Mouse (Mus musculus): Measurements from ENCODE around the gene Tbl1x. TPM values are rescaled to one million over a fixed set of nuclear protein-coding genes. Genes with fewer than 3 reads are reported as not detected.

The Tbl1x gene
- polyA plus RNA-seq, 1 experiment from 2014 or later = 65.0 TPM

- Histone ChIP-seq H3K27me3 (replicated peaks) (no peaks in the 10 kb centered on the region), H3K36me3 (no peaks in the 10 kb centered on the region), H3K27ac (no peak overlapping the region), H3K4me1 (no peaks in the 10 kb centered on the region), H3K4me2 (no peak overlapping the region), H3K9me3 (no peaks in the 10 kb centered on the region), H3K4me3 (replicated peaks) (no peak overlapping the region), H3K9ac (no peak overlapping the region)
- WGBS = 54% methylated on average over 3 of the region's 3 CpGs
- ATAC-seq (ENCODE audit: insufficient read depth, low FRiP score, low read depth) = no peak
These were observed 159.2 kb downstream of the Tbl1x start for GRCm38 (mm10) chrX:77669779-77670550.
